Mouse (Mus musculus) limb, embryonic 14.5 days (tissue): ENCODE measurements around the gene L3mbtl4. TPM values are rescaled to one million over a fixed set of nuclear protein-coding genes. Genes with fewer than 3 reads are reported as not detected.
"Not testable (repeated sequence)": the region's sequence is repeated elsewhere in the genome, so short reads cannot be mapped to it uniquely, and the experiment has no call there.

ENCODE experiments used
- ATAC-seq: fragments of 200-750 bp; cut with Nextera tagmentation; 2 replicates; pipeline ENCODE4 v1.8.0; 2017; ENCODE audit warnings: low read depth, moderate number of reproducible peaks, moderate TSS enrichment; ENCODE audit not compliant: low FRiP score
- DNase-seq: peaks from one replicate; pipeline ENCODE4 v3.0.0-alpha.2; 2015; ENCODE audit warnings: low spot score
- H3K27ac ChIP-seq: fragments of 300-500 bp; sonication (generic); replicated peaks from 2 replicates; pipeline ENCODE4 v1.5.1; 2014; ENCODE audit warnings: low read depth, mild to moderate bottlenecking, low read length, moderate library complexity, mixed read lengths
- H3K27me3 ChIP-seq: fragments of 300-500 bp; sonication (generic); 2 replicates; pipeline ENCODE4 v1.6.1; 2014; ENCODE audit warnings: low read length, mixed read lengths; ENCODE audit not compliant: control insufficient read depth, insufficient read depth
- H3K36me3 ChIP-seq: fragments of 300-500 bp; sonication (generic); 2 replicates; pipeline ENCODE4 v1.6.1; 2014; ENCODE audit warnings: mild to moderate bottlenecking, low read length, moderate library complexity, mixed read lengths; ENCODE audit not compliant: control insufficient read depth, insufficient read depth
- H3K4me1 ChIP-seq: fragments of 300-500 bp; sonication (generic); 2 replicates; pipeline ENCODE4 v1.6.1; 2014; ENCODE audit warnings: antibody characterized with exemption, low read length, mixed read lengths; ENCODE audit not compliant: control insufficient read depth, insufficient read depth
- H3K4me2 ChIP-seq: fragments of 300-500 bp; sonication (generic); replicated peaks from 2 replicates; pipeline ENCODE4 v1.6.1; 2014; ENCODE audit warnings: low read depth, mild to moderate bottlenecking, low read length, moderate library complexity; ENCODE audit not compliant: severe bottlenecking
- H3K4me3 ChIP-seq: fragments of 300-500 bp; sonication (generic); replicated peaks from 2 replicates; pipeline ENCODE4 v1.5.1; 2014; ENCODE audit warnings: low read length
- H3K9ac ChIP-seq: fragments of 300-500 bp; sonication (generic); 2 replicates; pipeline ENCODE4 v1.6.1; 2014; ENCODE audit warnings: mild to moderate bottlenecking, low read depth, low read length, moderate library complexity; ENCODE audit not compliant: severe bottlenecking
- H3K9me3 ChIP-seq: fragments of 300-500 bp; sonication (generic); 2 replicates; pipeline ENCODE4 v1.6.1; 2016; ENCODE audit warnings: low read length; ENCODE audit not compliant: control insufficient read depth
- POLR2A ChIP-seq: fragments of 200-500 bp; IDR thresholded peaks from 2 replicates; pipeline ENCODE4 v1.8.0; 2012; ENCODE audit warnings: inconsistent platforms, mild to moderate bottlenecking, moderate library complexity, borderline replicate concordance; ENCODE audit not compliant: insufficient read depth, insufficient read length; ENCODE audit errors: extremely low read depth
- WGBS: fragments of 180-500 bp; shearing (Covaris S2); extraction: QIAGEN DNeasy Blood & Tissue Kit; methylation state at CpG from one replicate; pipeline ENCODE4 v1.1.7; 2014; 5-methylcytosine and 5-hydroxymethylcytosine counted together
- polyA plus RNA-seq, 2 experiments: library from polyadenylated mRNA; depleted of rRNA in 1 of 2; stranded (reverse) in 1 of 2; unstranded in 1 of 2; fragments of >200 nt; fragmentation: Nextera tagmentation in 1 of 2; extraction: Ambion mirVana in 1 of 2; gene quantifications; 2 replicates each; pipeline versions ENCODE4 v1.2.1 to v1.2.3; 2012 to 2014

The L3mbtl4 gene
- polyA plus RNA-seq, 2 experiments: 0.10 TPM; not detected in 1

- H3K27ac ChIP-seq: no peak overlapping the region
- ATAC-seq: no peak
- H3K36me3 ChIP-seq: no peaks in the 10 kb centered on the region
- H3K4me1 ChIP-seq: no peaks in the 10 kb centered on the region
- DNase-seq: no peak
- no peak overlapping the region for H3K4me2 ChIP-seq
- H3K9ac ChIP-seq: no peak overlapping the region
- WGBS: 77% methylated on average over 4 of the region's 4 CpGs
- no peak overlapping the region for H3K4me3 ChIP-seq
- H3K27me3 ChIP-seq: no peaks in the 10 kb centered on the region
- no peak for TF ChIP-seq POLR2A
- H3K9me3 ChIP-seq: no peaks in the 10 kb centered on the region
These were observed 216.6 kb downstream of the L3mbtl4 start for GRCm38 (mm10) chr17:68490065-68490691.

- 80% methylated on average over 3 of the region's 3 CpGs for WGBS
- no peaks in the 10 kb centered on the region for H3K4me1 ChIP-seq
- H3K4me2 ChIP-seq: no peak overlapping the region
- ATAC-seq: no peak
- H3K4me3 ChIP-seq: no peak overlapping the region
- no peak overlapping the region for H3K27ac ChIP-seq
- no peak overlapping the region for H3K9ac ChIP-seq
- no peaks in the 10 kb centered on the region for H3K27me3 ChIP-seq
- H3K9me3 ChIP-seq: no peaks in the 10 kb centered on the region
- no peak for DNase-seq
- no peak for TF ChIP-seq POLR2A
- no peaks in the 10 kb centered on the region for H3K36me3 ChIP-seq
These were observed 218.6 kb downstream of the L3mbtl4 start for GRCm38 (mm10) chr17:68492231-68492630.

GRCm38 (mm10) chr17:68502998-68503397 lies 229.4 kb downstream of the L3mbtl4 start:
- not testable (repeated sequence) for H3K27me3 ChIP-seq, ATAC-seq, H3K27ac ChIP-seq, H3K9me3 ChIP-seq, DNase-seq, H3K4me2 ChIP-seq, H3K4me3 ChIP-seq, H3K9ac ChIP-seq, H3K4me1 ChIP-seq, H3K36me3 ChIP-seq
- 84% methylated on average over 2 of the region's 4 CpGs for WGBS

GRCm38 (mm10) chr17:68559698-68560097 lies 286.1 kb downstream of the L3mbtl4 start:
- no peak for DNase-seq
- H3K9me3 ChIP-seq: no peaks in the 10 kb centered on the region

GRCm38 (mm10) chr17:68560264-68560663 lies 286.7 kb downstream of the L3mbtl4 start:
- 18% methylated on average over 1 of the region's 1 CpGs for WGBS
- Histone ChIP-seq H3K9ac (no peak overlapping the region), H3K27me3 (no peaks in the 10 kb centered on the region), H3K4me1 (no peaks in the 10 kb centered on the region), H3K27ac (no peak overlapping the region), H3K9me3 (no peaks in the 10 kb centered on the region), H3K4me2 (no peak overlapping the region), H3K36me3 (no peaks in the 10 kb centered on the region), H3K4me3 (no peak overlapping the region)
- no peak for ATAC-seq
- no peak for DNase-seq
- no peak for TF ChIP-seq POLR2A

More at GRCm38 (mm10) chr17:68559698-68560097, 286.1 kb downstream of the L3mbtl4 start:
- Histone ChIP-seq H3K4me1 (no peaks in the 10 kb centered on the region), H3K9ac (no peak overlapping the region), H3K27ac (no peak overlapping the region), H3K4me3 (no peak overlapping the region), H3K27me3 (no peaks in the 10 kb centered on the region), H3K36me3 (no peaks in the 10 kb centered on the region), H3K4me2 (no peak overlapping the region)
- 76% methylated on average over 9 of the region's 9 CpGs for WGBS
- no peak for ATAC-seq
- no peak for TF ChIP-seq POLR2A

- Histone ChIP-seq H3K27me3 (no peaks in the 10 kb centered on the region), H3K9me3 (no peaks in the 10 kb centered on the region), H3K27ac (no peak overlapping the region), H3K36me3 (no peaks in the 10 kb centered on the region), H3K9ac (no peak overlapping the region), H3K4me2 (no peak overlapping the region), H3K4me1 (no peaks in the 10 kb centered on the region), H3K4me3 (no peak overlapping the region)
- DNase-seq (no peak), ATAC-seq (no peak)
- no peak for TF ChIP-seq POLR2A
- 81% methylated on average over 6 of the region's 6 CpGs for WGBS
These were observed 298.2 kb downstream of the L3mbtl4 start for GRCm38 (mm10) chr17:68571806-68572205.
